Mouse (Mus musculus): ENCODE results near the gene Prune1.

Prune1 gene

GRCm38 (mm10) chr3:95282381-95282864 lies 547 bp upstream of the Prune1 start:
- H3K4me1 ChIP-seq (replicated peaks; ENCODE audit: low read depth, low read length), result peaks cover 77% of the 10 kb centered on the region
- H3K36me3 ChIP-seq (ENCODE audit: insufficient read depth, low read length), result peaks cover 23% of the 10 kb centered on the region
- peak overlapping the region; percentile 95 for H3K4me3 ChIP-seq (replicated peaks; ENCODE audit: low read length)
- TF ChIP-seq NANOG (IDR thresholded peaks at IDR 0.05; ENCODE audit: borderline replicate concordance, low read length) (no peak), POU5F1 (IDR thresholded peaks at IDR 0.05; ENCODE audit: borderline replicate concordance, low read length) (no peak), CTCF (conservative IDR thresholded peaks at IDR 0.05; ENCODE audit: low read length) (no peak)
- no peaks in the 10 kb centered on the region for H3K9me3 ChIP-seq (ENCODE audit: low read length)
- H3K27me3 ChIP-seq (ENCODE audit: insufficient read depth, low read length), result no peaks in the 10 kb centered on the region

DNA sequence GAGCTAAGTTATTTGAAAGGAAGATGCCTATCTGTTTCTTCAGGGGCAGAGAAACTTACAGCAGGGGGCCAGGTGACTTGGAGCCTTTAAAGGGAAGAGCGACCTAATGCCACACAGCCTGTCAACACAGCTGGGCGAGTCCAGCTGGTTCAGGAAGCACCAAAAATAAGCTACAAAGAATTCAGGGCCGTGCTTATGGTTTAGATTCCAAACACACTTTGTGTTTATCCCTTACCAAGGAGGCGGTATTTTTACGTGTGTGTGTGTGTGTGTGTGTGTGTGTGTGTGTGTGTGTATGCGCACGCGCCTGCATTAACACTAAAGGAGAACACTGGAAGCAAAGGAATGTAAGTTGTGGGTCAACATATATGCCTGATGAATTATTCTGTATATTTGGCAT lies 1.1 kb downstream of the Prune1 start:
- H3K27me3 ChIP-seq (ENCODE audit: insufficient read depth, low read length), result no peaks in the 10 kb centered on the region
- TF ChIP-seq POU5F1 (IDR thresholded peaks at IDR 0.05; ENCODE audit: borderline replicate concordance, low read length) (no peak), NANOG (IDR thresholded peaks at IDR 0.05; ENCODE audit: borderline replicate concordance, low read length) (no peak), CTCF (conservative IDR thresholded peaks at IDR 0.05; ENCODE audit: low read length) (no peak)
- no peaks in the 10 kb centered on the region for H3K9me3 ChIP-seq (ENCODE audit: low read length)
- H3K4me1 ChIP-seq (replicated peaks; ENCODE audit: low read depth, low read length), result peaks cover 77% of the 10 kb centered on the region
- H3K4me3 ChIP-seq (replicated peaks; ENCODE audit: low read length), result peak overlapping the region; percentile 95
- H3K36me3 ChIP-seq (ENCODE audit: insufficient read depth, low read length), result peaks cover 20% of the 10 kb centered on the region

DNA sequence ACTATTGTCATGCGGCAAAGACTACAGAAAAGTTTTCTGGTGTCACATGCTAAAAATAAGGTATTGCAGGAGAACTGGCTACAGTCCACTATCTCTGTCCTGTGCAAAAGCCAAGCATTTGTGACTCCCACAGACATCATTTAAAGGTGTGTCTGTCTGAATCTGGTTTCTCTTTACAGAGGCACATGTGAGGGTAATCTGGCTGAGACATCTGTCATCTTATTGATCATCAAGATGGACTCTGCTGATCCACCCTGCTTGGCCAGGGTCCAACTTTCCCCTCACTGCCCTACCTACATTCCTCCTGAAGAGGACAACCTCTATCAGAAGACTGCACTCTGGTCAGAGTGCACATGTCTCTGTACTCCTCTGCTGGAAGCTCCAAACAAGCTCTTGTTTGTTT lies 4.7 kb downstream of the Prune1 start:
- Histone ChIP-seq H3K27me3 (ENCODE audit: insufficient read depth, low read length) (no peaks in the 10 kb centered on the region), H3K36me3 (ENCODE audit: insufficient read depth, low read length) (peaks cover 27% of the 10 kb centered on the region), H3K4me1 (replicated peaks; ENCODE audit: low read depth, low read length) (peaks cover 77% of the 10 kb centered on the region), H3K9me3 (ENCODE audit: low read length) (no peaks in the 10 kb centered on the region), H3K4me3 (replicated peaks; ENCODE audit: low read length) (peak overlapping the region; percentile 27; the same call in 1 of the 2 replicates)
- TF ChIP-seq NANOG (IDR thresholded peaks at IDR 0.05; ENCODE audit: borderline replicate concordance, low read length) (no peak), CTCF (conservative IDR thresholded peaks at IDR 0.05; ENCODE audit: low read length) (no peak), POU5F1 (IDR thresholded peaks at IDR 0.05; ENCODE audit: borderline replicate concordance, low read length) (no peak)

GRCm38 (mm10) chr3:95276428-95276934 lies 5.4 kb downstream of the Prune1 start:
- H3K27me3 ChIP-seq (ENCODE audit: insufficient read depth, low read length), result no peaks in the 10 kb centered on the region
- peaks cover 33% of the 10 kb centered on the region for H3K36me3 ChIP-seq (ENCODE audit: insufficient read depth, low read length)
- no peaks in the 10 kb centered on the region for H3K9me3 ChIP-seq (ENCODE audit: low read length)
- H3K4me1 ChIP-seq (replicated peaks; ENCODE audit: low read depth, low read length), result peaks cover 82% of the 10 kb centered on the region
- 0 out of 2 replicates have a peak overlapping the region, but pooled peaks have one; percentile 27 for H3K4me3 ChIP-seq (replicated peaks; ENCODE audit: low read length)
- TF ChIP-seq NANOG (IDR thresholded peaks at IDR 0.05; ENCODE audit: borderline replicate concordance, low read length) (no peak), POU5F1 (IDR thresholded peaks at IDR 0.05; ENCODE audit: borderline replicate concordance, low read length) (no peak), CTCF (conservative IDR thresholded peaks at IDR 0.05; ENCODE audit: low read length) (no peak)

- H3K4me3 ChIP-seq (replicated peaks; ENCODE audit: low read length), result no peak overlapping the region
- peaks cover 87% of the 10 kb centered on the region for H3K4me1 ChIP-seq (replicated peaks; ENCODE audit: low read depth, low read length)
- H3K9me3 ChIP-seq (ENCODE audit: low read length), result no peaks in the 10 kb centered on the region
- no peaks in the 10 kb centered on the region for H3K27me3 ChIP-seq (ENCODE audit: insufficient read depth, low read length)
- H3K36me3 ChIP-seq (ENCODE audit: insufficient read depth, low read length), result peaks cover 34% of the 10 kb centered on the region
- TF ChIP-seq NANOG (IDR thresholded peaks at IDR 0.05; ENCODE audit: borderline replicate concordance, low read length), result no peak
- TF ChIP-seq CTCF (conservative IDR thresholded peaks at IDR 0.05; ENCODE audit: low read length), result no peak
- TF ChIP-seq POU5F1 (IDR thresholded peaks at IDR 0.05; ENCODE audit: borderline replicate concordance, low read length), result no peak
Measured at GRCm38 (mm10) chr3:95275161-95275560, 6.7 kb downstream of the Prune1 start.

DNA sequence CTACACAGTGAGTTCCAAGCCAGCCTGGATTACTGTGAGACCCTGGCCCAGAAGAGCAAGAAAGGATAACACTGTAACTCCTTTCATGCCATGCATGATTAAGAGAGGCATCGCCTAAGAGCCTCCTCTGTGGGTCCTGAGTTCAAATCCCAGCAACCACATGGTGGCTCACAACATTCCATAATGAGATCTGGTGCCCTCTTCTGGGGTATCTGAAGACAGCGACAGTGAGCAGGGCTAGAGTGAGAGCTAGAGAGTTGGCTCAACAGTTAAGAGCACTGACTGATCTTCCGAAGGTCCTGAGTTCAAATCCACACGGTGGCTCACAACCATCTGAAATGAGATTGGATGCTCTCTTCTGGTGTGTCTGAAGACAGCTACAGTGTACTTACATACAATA lies 7.4 kb downstream of the Prune1 start:
- no peaks in the 10 kb centered on the region for H3K27me3 ChIP-seq (ENCODE audit: insufficient read depth, low read length)
- peaks cover 89% of the 10 kb centered on the region for H3K4me1 ChIP-seq (replicated peaks; ENCODE audit: low read depth, low read length)
- TF ChIP-seq POU5F1 (IDR thresholded peaks at IDR 0.05; ENCODE audit: borderline replicate concordance, low read length) (no peak), NANOG (IDR thresholded peaks at IDR 0.05; ENCODE audit: borderline replicate concordance, low read length) (no peak), CTCF (conservative IDR thresholded peaks at IDR 0.05; ENCODE audit: low read length) (no peak)
- no peak overlapping the region for H3K4me3 ChIP-seq (replicated peaks; ENCODE audit: low read length)
- peaks cover 32% of the 10 kb centered on the region for H3K36me3 ChIP-seq (ENCODE audit: insufficient read depth, low read length)
- H3K9me3 ChIP-seq (ENCODE audit: low read length), result no peaks in the 10 kb centered on the region

DNA sequence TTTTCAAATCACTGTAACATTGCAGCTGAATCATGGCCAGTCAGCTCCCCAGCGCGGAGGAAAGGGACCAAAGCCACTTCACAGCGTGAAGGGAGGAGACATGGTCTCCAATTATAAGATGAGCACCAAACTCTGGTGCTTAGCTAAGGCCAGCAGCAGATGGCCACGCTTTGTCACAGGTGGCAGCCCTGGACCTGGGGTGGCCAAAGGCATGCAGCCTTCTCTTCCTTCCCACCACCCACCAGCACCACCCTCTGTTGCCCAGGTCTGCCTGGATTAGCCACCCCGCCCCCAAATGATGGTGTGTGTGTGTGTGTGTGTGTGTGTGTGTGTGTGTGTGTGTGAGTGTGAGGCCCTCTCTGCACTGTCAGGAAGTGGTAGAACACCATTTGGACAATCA lies 8.4 kb downstream of the Prune1 start:
- TF ChIP-seq CTCF (conservative IDR thresholded peaks at IDR 0.05; ENCODE audit: low read length) (no peak), NANOG (IDR thresholded peaks at IDR 0.05; ENCODE audit: borderline replicate concordance, low read length) (no peak), POU5F1 (IDR thresholded peaks at IDR 0.05; ENCODE audit: borderline replicate concordance, low read length) (no peak)
- H3K4me3 ChIP-seq (replicated peaks; ENCODE audit: low read length), result peak overlapping the region; percentile 45
- peaks cover 89% of the 10 kb centered on the region for H3K4me1 ChIP-seq (replicated peaks; ENCODE audit: low read depth, low read length)
- no peaks in the 10 kb centered on the region for H3K9me3 ChIP-seq (ENCODE audit: low read length)
- H3K36me3 ChIP-seq (ENCODE audit: insufficient read depth, low read length), result peaks cover 34% of the 10 kb centered on the region
- H3K27me3 ChIP-seq (ENCODE audit: insufficient read depth, low read length), result no peaks in the 10 kb centered on the region

- peaks cover 80% of the 10 kb centered on the region for H3K4me1 ChIP-seq (replicated peaks; ENCODE audit: low read depth, low read length)
- H3K36me3 ChIP-seq (ENCODE audit: insufficient read depth, low read length), result peaks cover 54% of the 10 kb centered on the region
- H3K4me3 ChIP-seq (replicated peaks; ENCODE audit: low read length), result peak overlapping the region; percentile 48
- TF ChIP-seq NANOG (IDR thresholded peaks at IDR 0.05; ENCODE audit: borderline replicate concordance, low read length) (peak; percentile 54), CTCF (conservative IDR thresholded peaks at IDR 0.05; ENCODE audit: low read length) (no peak), POU5F1 (IDR thresholded peaks at IDR 0.05; ENCODE audit: borderline replicate concordance, low read length) (no peak)
- H3K9me3 ChIP-seq (ENCODE audit: low read length), result no peaks in the 10 kb centered on the region
- no peaks in the 10 kb centered on the region for H3K27me3 ChIP-seq (ENCODE audit: insufficient read depth, low read length)
Measured at GRCm38 (mm10) chr3:95270766-95271364, 11.0 kb downstream of the Prune1 start.

Data from E14TG2a.4 (cell line).